Mouse (Mus musculus) testis, adult 2 months (tissue): ENCODE measurements around the gene Myl12a.

Experiments
- CTCF ChIP-seq: fragments of 200-500 bp; IDR thresholded peaks from 2 replicates; pipeline ENCODE4 v1.5.1; 2012; ENCODE audit warnings: low read depth, mild to moderate bottlenecking, inconsistent platforms, low read length, moderate library complexity; ENCODE audit not compliant: control insufficient read depth, insufficient read depth, insufficient replicate concordance
- POLR2A ChIP-seq: fragments of 200-500 bp; IDR thresholded peaks from 2 replicates; pipeline ENCODE4 v1.6.1; 2012; ENCODE audit warnings: low read depth, mild to moderate bottlenecking, inconsistent platforms, low read length, moderate library complexity; ENCODE audit not compliant: control insufficient read depth

DNA sequence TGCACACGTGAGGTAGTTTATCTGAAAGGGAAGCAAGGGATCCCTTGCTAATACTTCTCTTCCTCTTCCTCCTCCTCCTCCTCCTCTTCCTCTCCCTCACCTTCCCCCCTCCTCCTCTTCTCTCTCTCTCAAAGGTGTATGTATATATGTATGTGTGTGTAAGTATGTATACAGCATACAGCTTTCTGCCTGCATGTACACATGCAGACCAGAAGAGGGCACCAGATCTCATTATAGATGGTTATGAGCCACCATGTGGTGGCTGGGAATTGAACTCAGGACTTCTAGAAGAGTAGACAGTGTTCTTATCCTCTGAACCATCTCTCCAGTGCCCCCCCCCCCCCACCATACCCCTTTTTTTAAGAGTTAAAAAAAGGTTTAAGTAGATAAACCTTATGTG is 40.0 kb upstream of the Myl12a start:
- TF ChIP-seq CTCF = no peak
- no peak for TF ChIP-seq POLR2A
